Mouse (Mus musculus): ENCODE data around the gene Flywch2. TPM values are rescaled to one million over a fixed set of nuclear protein-coding genes. Genes with fewer than 3 reads are reported as not detected.

Gene Flywch2
- polyA plus RNA-seq, 2 experiments from 2014 or later = 2.2 to 3.2 TPM

Other genes with a start within 250 kb of the Flywch2 start
- gene Zfp213, start 221.8 kb downstream of the Flywch2 start, polyA plus RNA-seq (2017; shearing (Covaris generic)) = 1 to 10 TPM; 4.3 to 4.9 TPM
- not detected for gene Zfp13, start 186.6 kb downstream of the Flywch2 start, polyA plus RNA-seq (2017; shearing (Covaris generic))
- 1 to 10 TPM; 1.3 to 3.4 TPM for gene Zscan10, start 185.2 kb downstream of the Flywch2 start, polyA plus RNA-seq (2017; shearing (Covaris generic))
- 1 to 10 TPM; 1.0 to 2.0 TPM for gene Mmp25, start 140.8 kb downstream of the Flywch2 start, polyA plus RNA-seq (2017; shearing (Covaris generic))
- gene Bicdl2, start 125.6 kb downstream of the Flywch2 start, polyA plus RNA-seq (2017; shearing (Covaris generic)) = under 1 TPM in 1 of 2 experiments, not detected in 1; 0.49 TPM
- 10 to 100 TPM; 62.9 to 71.5 TPM for gene Hcfc1r1, start 112.5 kb downstream of the Flywch2 start, polyA plus RNA-seq (2017; shearing (Covaris generic))
- gene Thoc6, start 112.2 kb downstream of the Flywch2 start, polyA plus RNA-seq (2017; shearing (Covaris generic)) = 10 to 100 TPM; 35.6 to 37.7 TPM
- 1 to 10 TPM; 5.6 to 6.5 TPM for gene Tnfrsf12a, start 108.6 kb downstream of the Flywch2 start, polyA plus RNA-seq (2017; shearing (Covaris generic))
- gene Cldn6, start 106.8 kb downstream of the Flywch2 start, polyA plus RNA-seq (2017; shearing (Covaris generic)) = not detected
- not detected for gene Cldn9, start 102.1 kb downstream of the Flywch2 start, polyA plus RNA-seq (2017; shearing (Covaris generic))
- not detected for gene 1520401A03Rik, start 63.3 kb downstream of the Flywch2 start, polyA plus RNA-seq (2017; shearing (Covaris generic))
- 10 to 100 TPM; 12.2 to 13.0 TPM for gene Pkmyt1, start 59.7 kb downstream of the Flywch2 start, polyA plus RNA-seq (2017; shearing (Covaris generic))
- gene Paqr4, start 45.2 kb downstream of the Flywch2 start, polyA plus RNA-seq (2017; shearing (Covaris generic)) = 1 to 10 TPM in 1 of 2 experiments, under 1 TPM in 1; 0.91 to 2.7 TPM
- gene Kremen2, start 40.2 kb downstream of the Flywch2 start, polyA plus RNA-seq (2017; shearing (Covaris generic)) = 1 to 10 TPM in 1 of 2 experiments, under 1 TPM in 1; 0.71 to 1.2 TPM
- 10 to 100 TPM; 13.2 to 13.3 TPM for gene Flywch1, start 14.5 kb downstream of the Flywch2 start, polyA plus RNA-seq (2017; shearing (Covaris generic))
- gene Srrm2, start 4.5 kb upstream of the Flywch2 start, polyA plus RNA-seq (2017; shearing (Covaris generic)) = 100 to 1,000 TPM; 234 to 326 TPM
- 100 to 1,000 TPM; 686 to 746 TPM for gene Elob, start 43.1 kb upstream of the Flywch2 start, polyA plus RNA-seq (2017; shearing (Covaris generic))
- gene Prss33, start 50.0 kb upstream of the Flywch2 start, polyA plus RNA-seq (2017; shearing (Covaris generic)) = 1 to 10 TPM; 1.1 to 2.4 TPM
- gene Prss32, start 57.8 kb upstream of the Flywch2 start, polyA plus RNA-seq (2017; shearing (Covaris generic)) = 1 to 10 TPM in 1 of 2 experiments, not detected in 1; 2.6 TPM
- 10 to 100 TPM in 1 of 2 experiments, 1 to 10 TPM in 1; 6.4 to 10.5 TPM for gene Prss41, start 58.1 kb upstream of the Flywch2 start, polyA plus RNA-seq (2017; shearing (Covaris generic))
- not detected for gene Prss21, start 82.0 kb upstream of the Flywch2 start, polyA plus RNA-seq (2017; shearing (Covaris generic))
- gene Dcpp1, start 94.8 kb upstream of the Flywch2 start, polyA plus RNA-seq (2017; shearing (Covaris generic)) = not detected
- not detected for gene Dcpp2, start 94.8 kb upstream of the Flywch2 start, polyA plus RNA-seq (2017; shearing (Covaris generic))
- not detected for gene Dcpp3, start 131.4 kb upstream of the Flywch2 start, polyA plus RNA-seq (2017; shearing (Covaris generic))
- gene Sbp, start 155.6 kb upstream of the Flywch2 start, polyA plus RNA-seq (2017; shearing (Covaris generic)) = not detected
- gene Sbpl, start 169.2 kb upstream of the Flywch2 start, polyA plus RNA-seq (2017; shearing (Covaris generic)) = not detected
- under 1 TPM in 1 of 2 experiments, not detected in 1; 0.73 TPM for gene Prss30, start 194.5 kb upstream of the Flywch2 start, polyA plus RNA-seq (2017; shearing (Covaris generic))
- gene Prss22, start 212.0 kb upstream of the Flywch2 start, polyA plus RNA-seq (2017; shearing (Covaris generic)) = not detected

Data from activated CD4-positive, CD25-positive, alpha-beta regulatory T cell, adult 4 months (primary cell).